Mouse (Mus musculus): ENCODE measurements around the gene Rps2.

Gene Rps2

DNA sequence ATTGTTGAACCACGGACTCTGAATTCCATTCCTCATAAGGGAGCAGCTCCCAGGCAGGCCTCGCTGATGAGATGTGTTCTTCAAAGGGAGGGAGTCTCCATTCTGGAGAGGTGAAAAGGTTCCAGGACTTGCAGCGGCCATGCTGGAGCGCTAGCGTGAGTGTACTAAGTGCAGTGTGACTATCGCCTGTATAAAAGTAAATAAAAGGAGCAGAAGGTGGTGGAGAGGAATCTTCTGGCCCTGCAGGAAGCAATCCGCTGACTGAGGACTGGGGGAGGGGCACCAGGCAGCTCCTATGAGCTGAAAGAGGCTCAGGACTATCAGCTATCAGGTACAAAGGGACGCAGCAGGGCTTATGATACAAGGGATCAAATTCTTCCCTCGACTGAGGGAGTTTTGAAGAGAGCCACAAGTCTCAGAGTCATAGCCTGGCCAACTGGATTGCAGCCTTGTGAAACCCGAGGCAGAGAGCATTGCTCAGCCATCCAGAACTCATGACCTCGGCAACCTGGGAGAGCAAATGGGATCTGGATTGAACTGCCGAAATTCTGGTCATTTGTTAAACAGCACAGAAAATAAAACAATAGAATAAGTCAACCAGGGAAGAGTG lies 48.5 kb downstream of the Rps2 start:
- DNase-seq (ENCODE audit: low read depth, low spot score), result peak; percentile 51

DNA sequence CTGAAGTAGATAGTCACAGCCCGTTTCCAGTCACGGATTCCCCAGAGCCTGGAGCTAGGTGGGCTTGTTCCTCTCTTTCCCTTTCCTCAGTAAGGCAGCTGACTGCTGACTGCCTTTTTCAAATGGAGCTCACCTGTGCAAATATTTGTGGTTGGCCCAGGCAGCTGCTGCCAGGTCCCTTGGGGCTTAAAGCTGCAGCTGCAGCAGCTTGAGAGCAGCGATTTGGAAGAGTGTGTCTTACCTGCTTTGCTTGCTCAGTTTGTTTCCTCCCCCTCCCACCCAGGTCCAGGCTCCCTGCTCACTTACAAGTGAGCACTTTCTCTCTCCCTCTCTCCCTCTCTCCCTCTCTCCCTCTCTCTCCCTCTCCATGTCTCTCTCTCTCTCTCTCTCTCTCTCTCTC lies 51.2 kb downstream of the Rps2 start:
- DNase-seq (ENCODE audit: low read depth, low spot score), result no peak
